Mouse (Mus musculus) erythroblast, embryonic 14.5 days (primary cell): ENCODE measurements around the gene Gadd45gip1. TPM values are rescaled to one million over a fixed set of nuclear protein-coding genes. Genes with fewer than 3 reads are reported as not detected.

Experiments
- H3K27me3 ChIP-seq: 2 replicates; pipeline ENCODE4 v1.6.1; 2012; ENCODE audit warnings: inconsistent platforms; ENCODE audit not compliant: control insufficient read depth
- H3K36me3 ChIP-seq: 2 replicates; pipeline ENCODE4 v1.6.1; 2012; ENCODE audit warnings: mild to moderate bottlenecking, inconsistent platforms; ENCODE audit not compliant: control insufficient read depth
- H3K4me1 ChIP-seq: 2 replicates; pipeline ENCODE4 v1.6.1; 2012; ENCODE audit warnings: inconsistent platforms; ENCODE audit not compliant: control insufficient read depth
- H3K4me3 ChIP-seq: replicated peaks from 2 replicates; pipeline ENCODE3; 2012; ENCODE audit warnings: moderate library complexity, mild to moderate bottlenecking, inconsistent platforms
- H3K9me3 ChIP-seq: 2 replicates; pipeline ENCODE4 v1.6.1; 2012; ENCODE audit warnings: low read length, inconsistent platforms, mixed read lengths; ENCODE audit not compliant: control insufficient read depth
- GATA1 ChIP-seq: IDR thresholded peaks from 2 replicates; pipeline ENCODE4 v1.6.1; 2012; ENCODE audit warnings: low read length, inconsistent platforms, mixed read lengths
- TAL1 ChIP-seq: IDR thresholded peaks from 3 replicates; pipeline ENCODE4 v1.6.1; 2012; ENCODE audit warnings: low read length, inconsistent platforms, mixed read lengths
- polyA plus RNA-seq: library from polyadenylated mRNA; stranded (reverse); fragments of >175 nt; gene quantifications from 2 replicates; pipeline ENCODE4 v1.2.3, GENCODE M21; 2012

Gene Gadd45gip1
- polyA plus RNA-seq, 1 experiment, result 11.6 TPM

GRCm38 (mm10) chr8:84871376-84872308 is 40.3 kb downstream of the Gadd45gip1 start, which contains the start of gene Syce2:
Gene Syce2 (plus strand): TSS chr8:84872111.
- Histone ChIP-seq H3K4me3 (peak within 1 kb of the TSS; percentile 80), H3K27me3 (no peaks in the 10 kb centered on the region), H3K36me3 (peaks cover 65% of the 10 kb centered on the region), H3K9me3 (no peaks in the 10 kb centered on the region), H3K4me1 (peaks cover 50% of the 10 kb centered on the region)
- no peak for TF ChIP-seq GATA1
- TF ChIP-seq TAL1, result no peak

GRCm38 (mm10) chr8:84872309-84872965 is 41.1 kb downstream of the Gadd45gip1 start:
- peaks cover 64% of the 10 kb centered on the region for H3K36me3 ChIP-seq
- TF ChIP-seq GATA1, result no peak
- no peak for TF ChIP-seq TAL1
- no peaks in the 10 kb centered on the region for H3K9me3 ChIP-seq
- H3K4me1 ChIP-seq, result peaks cover 56% of the 10 kb centered on the region
- H3K27me3 ChIP-seq, result no peaks in the 10 kb centered on the region
- peak overlapping the region; percentile 80 for H3K4me3 ChIP-seq

GRCm38 (mm10) chr8:84873016-84873415 is 41.7 kb downstream of the Gadd45gip1 start:
- Histone ChIP-seq H3K4me3 (peak overlapping the region; percentile 80), H3K9me3 (no peaks in the 10 kb centered on the region), H3K36me3 (peaks cover 63% of the 10 kb centered on the region), H3K27me3 (no peaks in the 10 kb centered on the region), H3K4me1 (peaks cover 60% of the 10 kb centered on the region)
- TF ChIP-seq TAL1 (no peak), GATA1 (no peak)

GRCm38 (mm10) chr8:84874339-84874738 is 43.0 kb downstream of the Gadd45gip1 start:
- peaks cover 66% of the 10 kb centered on the region for H3K4me1 ChIP-seq
- TF ChIP-seq TAL1 (no peak), GATA1 (no peak)

GRCm38 (mm10) chr8:84877297-84878035 is 46.1 kb downstream of the Gadd45gip1 start:
- Histone ChIP-seq H3K4me1 (peaks cover 48% of the 10 kb centered on the region), H3K9me3 (no peaks in the 10 kb centered on the region), H3K4me3 (no peak overlapping the region), H3K36me3 (peaks cover 54% of the 10 kb centered on the region), H3K27me3 (no peaks in the 10 kb centered on the region)
- TF ChIP-seq GATA1, result no peak
- no peak for TF ChIP-seq TAL1

More at GRCm38 (mm10) chr8:84874339-84874738, 43.0 kb downstream of the Gadd45gip1 start:
- Histone ChIP-seq H3K9me3 (no peaks in the 10 kb centered on the region), H3K36me3 (peaks cover 52% of the 10 kb centered on the region), H3K27me3 (no peaks in the 10 kb centered on the region), H3K4me3 (no peak overlapping the region)

- no peaks in the 10 kb centered on the region for H3K27me3 ChIP-seq
- H3K9me3 ChIP-seq, result no peaks in the 10 kb centered on the region
- no peak overlapping the region for H3K4me3 ChIP-seq
- H3K36me3 ChIP-seq, result peaks cover 63% of the 10 kb centered on the region
- TF ChIP-seq GATA1, result no peak
- no peak for TF ChIP-seq TAL1
- H3K4me1 ChIP-seq, result peaks cover 36% of the 10 kb centered on the region
These were observed 47.6 kb downstream of the Gadd45gip1 start for GRCm38 (mm10) chr8:84878915-84879314.

- Histone ChIP-seq H3K4me1 (peaks cover 23% of the 10 kb centered on the region), H3K4me3 (no peak overlapping the region), H3K36me3 (peaks cover 86% of the 10 kb centered on the region), H3K27me3 (no peaks in the 10 kb centered on the region), H3K9me3 (no peaks in the 10 kb centered on the region)
- TF ChIP-seq TAL1 (no peak), GATA1 (no peak)
These were observed 53.4 kb downstream of the Gadd45gip1 start for GRCm38 (mm10) chr8:84884728-84885127.

Other genes starting within 250 kb of the Gadd45gip1 start
- 17.2 and 18.5 TPM in 2 replicates for gene Ier2, start 168.7 kb upstream of the Gadd45gip1 start, polyA plus RNA-seq
- gene Trmt1, start 145.2 kb upstream of the Gadd45gip1 start, polyA plus RNA-seq, result 8.9 and 9.0 TPM in 2 replicates
- 7.0 and 8.5 TPM in 2 replicates for gene Nacc1, start 143.7 kb upstream of the Gadd45gip1 start, polyA plus RNA-seq
- gene Lyl1, start 130.1 kb upstream of the Gadd45gip1 start, polyA plus RNA-seq, result 61.4 and 62.8 TPM in 2 replicates
- gene G430095P16Rik, start 108.5 kb upstream of the Gadd45gip1 start, polyA plus RNA-seq, result 11.0 and 11.9 TPM in 2 replicates
- gene Nfix, start 31.2 kb upstream of the Gadd45gip1 start, polyA plus RNA-seq, result 1.9 and 2.6 TPM in 2 replicates
- gene Dand5, start 8.7 kb upstream of the Gadd45gip1 start, polyA plus RNA-seq, result 1.3 and 1.5 TPM in 2 replicates
- gene Rad23a, start 9.1 kb downstream of the Gadd45gip1 start, polyA plus RNA-seq, result 740 and 808 TPM in 2 replicates
- 29.4 and 30.9 TPM in 2 replicates for gene Calr, start 15.4 kb downstream of the Gadd45gip1 start, polyA plus RNA-seq
- 9.0 and 9.3 TPM in 2 replicates for gene Farsa, start 25.5 kb downstream of the Gadd45gip1 start, polyA plus RNA-seq
- 15.0 TPM in 2 replicates for gene Syce2, start 40.6 kb downstream of the Gadd45gip1 start, polyA plus RNA-seq
- 15.0 and 18.3 TPM in 2 replicates for gene Gcdh, start 62.4 kb downstream of the Gadd45gip1 start, polyA plus RNA-seq
- gene Klf1, start 70.4 kb downstream of the Gadd45gip1 start, polyA plus RNA-seq, result 358 and 362 TPM in 2 replicates
- gene Dnase2a, start 77.0 kb downstream of the Gadd45gip1 start, polyA plus RNA-seq, result 4.8 and 7.7 TPM in 2 replicates
- gene Mast1, start 105.8 kb downstream of the Gadd45gip1 start, polyA plus RNA-seq, result 0.01 and 0.08 TPM in 2 replicates
- gene Rtbdn, start 115.5 kb downstream of the Gadd45gip1 start, polyA plus RNA-seq, result not detected in 2 replicates
- not detected in 2 replicates for gene Gm49661, start 137.9 kb downstream of the Gadd45gip1 start, polyA plus RNA-seq
- 111 and 222 TPM in 2 replicates for gene Prdx2, start 138.1 kb downstream of the Gadd45gip1 start, polyA plus RNA-seq
- 162 and 179 TPM in 2 replicates for gene Rnaseh2a, start 138.2 kb downstream of the Gadd45gip1 start, polyA plus RNA-seq
- gene Junb, start 147.2 kb downstream of the Gadd45gip1 start, polyA plus RNA-seq, result 9.6 and 10.3 TPM in 2 replicates
- gene Hook2, start 159.1 kb downstream of the Gadd45gip1 start, polyA plus RNA-seq, result 0.46 and 0.58 TPM in 2 replicates
- not detected in 2 replicates for gene Best2, start 183.0 kb downstream of the Gadd45gip1 start, polyA plus RNA-seq
- 18.6 and 31.0 TPM in 2 replicates for gene Asna1, start 193.8 kb downstream of the Gadd45gip1 start, polyA plus RNA-seq
- 77.0 and 92.3 TPM in 2 replicates for gene Trir, start 195.3 kb downstream of the Gadd45gip1 start, polyA plus RNA-seq
- gene Tnpo2, start 205.4 kb downstream of the Gadd45gip1 start, polyA plus RNA-seq, result 1.7 and 1.8 TPM in 2 replicates
- gene Fbxw9, start 228.5 kb downstream of the Gadd45gip1 start, polyA plus RNA-seq, result 0.54 and 0.63 TPM in 2 replicates
- gene Gm5741, start 236.5 kb downstream of the Gadd45gip1 start, polyA plus RNA-seq, result 0.37 TPM in 1 of 2 replicates, not detected in the other
- 2.0 and 2.1 TPM in 2 replicates for gene Dhps, start 240.2 kb downstream of the Gadd45gip1 start, polyA plus RNA-seq
- 0.28 and 1.5 TPM in 2 replicates for gene Wdr83os, start 249.2 kb downstream of the Gadd45gip1 start, polyA plus RNA-seq
- gene Wdr83, start 249.8 kb downstream of the Gadd45gip1 start, polyA plus RNA-seq, result 2.7 and 4.7 TPM in 2 replicates